Mouse (Mus musculus) heart, embryonic 16.5 days (tissue): ENCODE measurements around the gene Mpst. TPM values are rescaled to one million over a fixed set of nuclear protein-coding genes. Genes with fewer than 3 reads are reported as not detected.

Source experiments
- ATAC-seq: fragments of 200-750 bp; cut with Nextera tagmentation; replicated peaks from 2 replicates; pipeline ENCODE4 v1.8.0; 2017; ENCODE audit warnings: moderate number of reproducible peaks; ENCODE audit not compliant: insufficient read depth, low FRiP score; ENCODE audit errors: extremely low read depth
- H3K27ac ChIP-seq: fragments of 300-500 bp; sonication (generic); 2 replicates; pipeline ENCODE4 v1.5.1; 2014; ENCODE audit warnings: mild to moderate bottlenecking, low read length, control low read depth, moderate library complexity
- H3K27me3 ChIP-seq: fragments of 300-500 bp; sonication (generic); 2 replicates; pipeline ENCODE4 v1.6.1; 2014; ENCODE audit warnings: low read length, mixed read lengths; ENCODE audit not compliant: control insufficient read depth, insufficient read depth
- H3K36me3 ChIP-seq: fragments of 300-500 bp; sonication (generic); 2 replicates; pipeline ENCODE4 v1.6.1; 2014; ENCODE audit not compliant: control insufficient read depth, insufficient read depth
- H3K4me1 ChIP-seq: fragments of 300-500 bp; sonication (generic); 2 replicates; pipeline ENCODE4 v1.6.1; 2014; ENCODE audit warnings: low read length, mixed read lengths; ENCODE audit not compliant: control insufficient read depth, insufficient read depth
- H3K4me2 ChIP-seq: fragments of 300-500 bp; sonication (generic); 2 replicates; pipeline ENCODE4 v1.6.1; 2014; ENCODE audit warnings: low read depth, mild to moderate bottlenecking, control low read depth, low read length
- H3K4me3 ChIP-seq: fragments of 300-500 bp; sonication (generic); 2 replicates; pipeline ENCODE4 v1.5.1; 2014; ENCODE audit warnings: mild to moderate bottlenecking, control low read depth, low read length
- H3K9ac ChIP-seq: fragments of 300-500 bp; sonication (generic); 2 replicates; pipeline ENCODE4 v1.6.1; 2014; ENCODE audit warnings: low read length, control low read depth
- H3K9me3 ChIP-seq: fragments of 300-500 bp; sonication (generic); replicated peaks from 2 replicates; pipeline ENCODE4 v1.6.1; 2016; ENCODE audit warnings: low read length; ENCODE audit not compliant: control insufficient read depth
- WGBS: fragments of 180-500 bp; shearing (Covaris S2); extraction: QIAGEN DNeasy Blood & Tissue Kit; methylation state at CpG from one replicate; pipeline ENCODE4 v1.1.7; 2014; 5-methylcytosine and 5-hydroxymethylcytosine counted together
- polyA plus RNA-seq: library from polyadenylated mRNA; unstranded; fragments of >200 nt; fragmentation: Nextera tagmentation; extraction: Ambion mirVana; gene quantifications from 2 replicates; pipeline ENCODE4 v1.2.1, GENCODE M21; 2015

Gene Mpst
- polyA plus RNA-seq, 1 experiment from 2014 or later = 2.1 TPM

- Histone ChIP-seq H3K4me2 (no peak overlapping the region), H3K9me3 (no peaks in the 10 kb centered on the region), H3K27ac (no peak overlapping the region), H3K4me3 (no peak overlapping the region), H3K4me1 (peaks cover 13% of the 10 kb centered on the region), H3K9ac (no peak overlapping the region), H3K36me3 (no peaks in the 10 kb centered on the region), H3K27me3 (peaks cover 26% of the 10 kb centered on the region)
- 81% methylated on average over 14 of the region's 14 CpGs for WGBS
- ATAC-seq = no peak
Observed at GRCm38 (mm10) chr15:78413083-78413718, 7.0 kb downstream of the Mpst start.

GRCm38 (mm10) chr15:78413719-78414117 is 7.5 kb downstream of the Mpst start:
- WGBS = 55% methylated on average over 1 of the region's 1 CpGs
- no peak for ATAC-seq
- Histone ChIP-seq H3K27me3 (peaks cover 24% of the 10 kb centered on the region), H3K4me2 (no peak overlapping the region), H3K9ac (no peak overlapping the region), H3K27ac (no peak overlapping the region), H3K9me3 (no peaks in the 10 kb centered on the region), H3K4me3 (no peak overlapping the region), H3K4me1 (peaks cover 13% of the 10 kb centered on the region), H3K36me3 (no peaks in the 10 kb centered on the region)

DNA sequence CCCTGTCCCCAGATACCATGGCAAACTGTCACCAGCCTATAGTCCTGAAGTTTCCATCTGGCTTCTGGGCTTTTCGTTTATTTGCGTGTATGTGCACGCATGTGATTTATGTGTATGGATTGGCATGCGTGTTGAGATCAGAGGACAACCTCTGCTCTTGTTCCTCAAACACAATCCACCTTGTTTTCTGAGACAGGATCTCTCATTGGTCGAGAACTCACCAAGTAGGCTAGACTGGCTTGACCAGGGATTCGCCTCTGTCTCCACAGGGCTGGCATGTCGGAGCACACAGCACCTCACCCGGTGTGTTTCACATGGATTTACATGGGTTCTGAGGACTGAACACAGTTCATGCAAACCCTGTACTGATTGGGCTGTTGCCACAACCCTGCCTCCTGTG is 7.9 kb downstream of the Mpst start:
- Histone ChIP-seq H3K27ac (no peak overlapping the region), H3K27me3 (peaks cover 20% of the 10 kb centered on the region), H3K4me3 (no peak overlapping the region), H3K9ac (no peak overlapping the region), H3K9me3 (no peaks in the 10 kb centered on the region), H3K4me1 (peaks cover 13% of the 10 kb centered on the region), H3K4me2 (no peak overlapping the region), H3K36me3 (no peaks in the 10 kb centered on the region)
- WGBS = 92% methylated on average over 8 of the region's 8 CpGs
- ATAC-seq = no peak

- peaks cover 6% of the 10 kb centered on the region for H3K4me1 ChIP-seq
- H3K4me3 ChIP-seq = no peak overlapping the region
- no peak for ATAC-seq
- H3K36me3 ChIP-seq = no peaks in the 10 kb centered on the region
- WGBS = 26% methylated on average over 4 of the region's 4 CpGs
- no peak overlapping the region for H3K27ac ChIP-seq
- peaks cover 8% of the 10 kb centered on the region for H3K27me3 ChIP-seq
- no peak overlapping the region for H3K9ac ChIP-seq
- no peak overlapping the region for H3K4me2 ChIP-seq
- H3K9me3 ChIP-seq = no peaks in the 10 kb centered on the region
Observed at GRCm38 (mm10) chr15:78416937-78417336, 10.7 kb downstream of the Mpst start.

DNA sequence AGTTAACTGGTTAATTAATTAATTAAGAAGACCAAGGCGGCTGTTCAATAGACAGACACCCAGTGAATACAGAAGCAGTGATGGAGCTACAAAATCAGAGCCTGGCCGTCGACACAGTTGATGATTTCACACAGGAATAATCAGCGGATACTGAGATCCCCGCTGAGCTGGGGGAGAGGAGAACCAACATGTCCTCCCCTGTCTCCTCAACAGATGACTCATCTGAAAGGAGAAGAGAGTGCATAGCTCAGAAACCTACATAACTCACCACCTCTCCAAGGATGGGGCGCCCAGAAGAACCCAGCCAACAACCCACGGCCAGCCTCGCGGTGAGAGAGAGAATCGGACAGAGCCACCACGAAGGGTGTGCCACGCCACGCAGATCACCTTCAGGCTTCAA is 14.2 kb downstream of the Mpst start:
- no peak overlapping the region for H3K27ac ChIP-seq
- WGBS = 74% methylated on average over 13 of the region's 13 CpGs
- no peaks in the 10 kb centered on the region for H3K36me3 ChIP-seq
- no peak overlapping the region for H3K4me3 ChIP-seq
- H3K4me1 ChIP-seq = no peaks in the 10 kb centered on the region; the same call in 1 of the 2 replicates
- H3K9ac ChIP-seq = no peak overlapping the region
- H3K9me3 ChIP-seq = no peaks in the 10 kb centered on the region
- peaks cover 8% of the 10 kb centered on the region for H3K27me3 ChIP-seq
- no peak for ATAC-seq
- H3K4me2 ChIP-seq = no peak overlapping the region

- no peak overlapping the region for H3K27ac ChIP-seq
- H3K9ac ChIP-seq = no peak overlapping the region
- H3K36me3 ChIP-seq = no peaks in the 10 kb centered on the region
- WGBS = 13% methylated on average over 16 of the region's 16 CpGs
- H3K4me2 ChIP-seq = peak overlapping the region; percentile 30; the same call in 1 of the 2 replicates
- no peak overlapping the region for H3K4me3 ChIP-seq
- no peak for ATAC-seq
- H3K4me1 ChIP-seq = no peaks in the 10 kb centered on the region; the same call in 1 of the 2 replicates
- peaks cover 8% of the 10 kb centered on the region for H3K27me3 ChIP-seq
- no peaks in the 10 kb centered on the region for H3K9me3 ChIP-seq
Observed at GRCm38 (mm10) chr15:78422046-78422956, 16.1 kb downstream of the Mpst start.

DNA sequence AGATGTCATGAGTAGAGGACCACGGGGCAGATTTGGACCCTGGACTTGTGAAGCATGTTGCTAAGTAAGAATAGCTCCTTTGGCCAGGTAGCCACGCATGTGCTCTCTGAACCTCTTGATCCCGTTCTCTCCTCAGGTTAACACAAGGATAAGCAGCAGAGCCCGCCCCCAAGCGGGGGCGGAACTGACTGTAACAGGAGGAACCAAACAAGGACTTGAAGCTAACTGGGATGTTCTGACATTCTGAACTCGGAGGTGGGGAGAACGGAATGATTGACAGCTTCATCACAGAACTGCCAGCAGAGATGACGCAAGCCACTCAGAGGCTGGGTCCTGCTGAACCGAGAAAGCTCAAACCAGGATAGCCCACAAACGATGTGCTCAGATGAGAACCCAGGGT is 18.3 kb downstream of the Mpst start:
- H3K4me2 ChIP-seq = no peak overlapping the region
- no peaks in the 10 kb centered on the region for H3K9me3 ChIP-seq
- peaks cover 8% of the 10 kb centered on the region for H3K27me3 ChIP-seq
- H3K27ac ChIP-seq = no peak overlapping the region
- H3K4me3 ChIP-seq = no peak overlapping the region
- peaks cover 4% of the 10 kb centered on the region for H3K4me1 ChIP-seq
- no peak for ATAC-seq
- H3K36me3 ChIP-seq = no peaks in the 10 kb centered on the region
- no peak overlapping the region for H3K9ac ChIP-seq
- WGBS = 10% methylated on average over 11 of the region's 11 CpGs

- no peak for ATAC-seq
Observed at GRCm38 (mm10) chr15:78425230-78425629, 19.0 kb downstream of the Mpst start.

More at GRCm38 (mm10) chr15:78425230-78425629, 19.0 kb downstream of the Mpst start:
- H3K9ac ChIP-seq = no peak overlapping the region
- peaks cover 6% of the 10 kb centered on the region for H3K27me3 ChIP-seq
- H3K4me1 ChIP-seq = peaks cover 7% of the 10 kb centered on the region
- no peaks in the 10 kb centered on the region for H3K36me3 ChIP-seq
- no peak overlapping the region for H3K4me2 ChIP-seq
- no peak overlapping the region for H3K27ac ChIP-seq
- 62% methylated on average over 4 of the region's 4 CpGs for WGBS
- H3K4me3 ChIP-seq = no peak overlapping the region
- H3K9me3 ChIP-seq = no peaks in the 10 kb centered on the region
